Mouse (Mus musculus): ENCODE data around the gene 9930021J03Rik.

GRCm38 (mm10) chr19:29838171-29838570, 32.4 kb upstream of the 9930021J03Rik start:
- no peak for TF ChIP-seq CTCF (IDR thresholded peaks at IDR 0.05; ENCODE audit: insufficient read depth, low read depth, low read length)
- TF ChIP-seq POLR2A (IDR thresholded peaks at IDR 0.05; ENCODE audit: insufficient read depth, low read depth, low read length), result no peak

All from olfactory bulb, adult 2 months (tissue).